Mouse (Mus musculus): ENCODE results near the gene Chrna9.

DNA sequence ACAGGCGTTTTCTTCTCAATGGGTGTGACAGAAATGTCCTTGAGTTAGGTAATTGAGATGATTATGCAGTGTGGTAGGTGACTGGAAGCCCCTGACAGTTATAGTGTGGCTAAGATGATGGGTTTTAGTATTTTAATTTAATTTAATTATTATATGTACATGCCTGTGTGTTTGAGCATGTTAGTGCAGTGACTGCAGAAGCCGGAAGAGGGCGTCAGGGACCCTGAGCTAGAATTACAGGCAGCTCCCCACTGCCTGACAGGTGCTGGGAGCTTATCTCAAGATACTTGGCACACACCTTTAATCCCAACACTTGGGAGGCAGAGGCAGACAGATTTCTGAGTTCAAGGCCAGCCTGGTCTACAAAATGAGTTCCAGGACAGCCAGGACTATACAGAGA is 33.3 kb downstream of the Chrna9 start:
- TF ChIP-seq CTCF (IDR thresholded peaks at IDR 0.05; ENCODE audit: low read depth, low read length), result no peak
- TF ChIP-seq GATA2 (IDR thresholded peaks at IDR 0.05; ENCODE audit: borderline replicate concordance, low read depth, low read length), result no peak

Data from G1E (cell line).